Mouse (Mus musculus) liver, postnatal 0 days (tissue): ENCODE measurements around the gene Slc26a11. TPM values are rescaled to one million over a fixed set of nuclear protein-coding genes. Genes with fewer than 3 reads are reported as not detected.

Source experiments
- ATAC-seq: fragments of 200-750 bp; cut with Nextera tagmentation; 2 replicates; pipeline ENCODE4 v1.8.0; 2017; ENCODE audit warnings: mild to moderate bottlenecking, moderate library complexity
- DNase-seq: peaks from one replicate; pipeline ENCODE4 v3.0.0-alpha.2; 2016
- H3K27ac ChIP-seq: fragments of 300-500 bp; sonication (generic); 2 replicates; pipeline ENCODE4 v1.5.1; 2014; ENCODE audit warnings: antibody characterized with exemption, moderate library complexity, mild to moderate bottlenecking, low read depth
- H3K27me3 ChIP-seq: fragments of 300-500 bp; sonication (generic); 2 replicates; pipeline ENCODE4 v1.6.1; 2014; ENCODE audit warnings: low read length, control low read depth, mixed read lengths; ENCODE audit not compliant: insufficient read depth
- H3K36me3 ChIP-seq: fragments of 300-500 bp; sonication (generic); replicated peaks from 2 replicates; pipeline ENCODE4 v1.6.1; 2014; ENCODE audit warnings: mild to moderate bottlenecking, control low read depth, low read length, moderate library complexity, mixed read lengths; ENCODE audit not compliant: insufficient read depth
- H3K4me1 ChIP-seq: fragments of 300-500 bp; sonication (generic); 2 replicates; pipeline ENCODE4 v1.6.1; 2014; ENCODE audit warnings: antibody characterized with exemption, mild to moderate bottlenecking, control low read depth; ENCODE audit not compliant: insufficient read depth
- H3K4me2 ChIP-seq: fragments of 300-500 bp; sonication (generic); 2 replicates; pipeline ENCODE4 v1.6.1; 2014; ENCODE audit warnings: low read depth, mild to moderate bottlenecking, low read length, moderate library complexity, mixed read lengths
- H3K4me3 ChIP-seq: fragments of 300-500 bp; sonication (generic); 2 replicates; pipeline ENCODE4 v1.5.1; 2014; ENCODE audit warnings: low read depth, low read length
- H3K9ac ChIP-seq: fragments of 300-500 bp; sonication (generic); replicated peaks from 2 replicates; pipeline ENCODE4 v1.6.1; 2014; ENCODE audit warnings: mild to moderate bottlenecking, moderate library complexity
- H3K9me3 ChIP-seq: fragments of 300-500 bp; sonication (generic); 2 replicates; pipeline ENCODE4 v1.6.1; 2016; ENCODE audit warnings: mild to moderate bottlenecking, control low read depth, low read length, mixed read lengths
- CTCF ChIP-seq: sonication (generic); IDR thresholded peaks from 2 replicates; pipeline ENCODE4 v1.5.1; 2016; ENCODE audit warnings: antibody characterized with exemption, low read depth
- EP300 ChIP-seq: IDR thresholded peaks from 2 replicates; pipeline ENCODE4 v1.6.1; 2016; ENCODE audit warnings: antibody characterized with exemption, low read depth, mild to moderate bottlenecking
- WGBS: fragments of 180-500 bp; shearing (Covaris S2); extraction: QIAGEN DNeasy Blood & Tissue Kit; methylation state at CpG from one replicate; pipeline ENCODE4 v1.1.7; 2014; ENCODE audit not compliant: insufficient replicate concordance; 5-methylcytosine and 5-hydroxymethylcytosine counted together
- polyA plus RNA-seq: library from polyadenylated mRNA; unstranded; fragments of >200 nt; fragmentation: Nextera tagmentation; extraction: Ambion mirVana; gene quantifications from 2 replicates; pipeline ENCODE4 v1.2.1, GENCODE M21; 2015

The Slc26a11 gene
- polyA plus RNA-seq, 1 experiment from 2014 or later: 2.1 TPM

DNA sequence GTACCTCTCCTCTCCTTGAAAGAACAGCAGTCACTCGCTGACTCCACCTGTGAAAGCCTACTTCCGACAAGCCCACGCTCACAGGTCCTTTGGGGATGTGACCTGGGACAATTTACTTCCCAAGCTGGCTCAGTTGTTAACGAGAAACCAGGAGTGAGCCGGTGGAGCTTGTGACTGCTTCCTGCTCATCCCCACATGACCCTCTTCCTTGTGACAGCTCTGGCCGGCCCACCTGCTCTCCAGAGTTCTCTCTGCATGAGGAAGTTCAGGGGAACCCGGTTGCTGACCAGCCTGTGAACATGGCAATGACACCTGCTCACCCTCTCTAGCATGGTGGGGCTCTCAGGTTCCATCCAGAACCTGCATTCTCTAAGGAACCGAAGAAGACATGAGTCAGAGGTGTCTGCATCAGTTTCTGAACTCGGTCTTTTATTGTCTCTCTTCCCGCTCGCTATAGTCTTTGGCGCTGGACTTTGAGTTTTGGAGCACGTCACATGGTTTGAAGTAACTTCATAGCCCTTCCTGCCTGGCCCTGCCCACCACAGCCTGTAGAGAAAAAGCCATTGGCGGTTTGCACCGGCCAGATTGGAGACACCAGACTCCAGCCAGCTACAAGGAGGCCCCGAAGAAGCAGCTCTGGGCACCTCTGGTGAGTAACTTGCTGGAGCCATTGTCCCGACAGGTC, 41.0 kb upstream of the Slc26a11 start:
- TF ChIP-seq CTCF: no peak
- TF ChIP-seq EP300: no peak
- 0 out of 2 replicates have a peak, but pooled peaks cover 4% of the 10 kb centered on the region for H3K27me3 ChIP-seq

DNA sequence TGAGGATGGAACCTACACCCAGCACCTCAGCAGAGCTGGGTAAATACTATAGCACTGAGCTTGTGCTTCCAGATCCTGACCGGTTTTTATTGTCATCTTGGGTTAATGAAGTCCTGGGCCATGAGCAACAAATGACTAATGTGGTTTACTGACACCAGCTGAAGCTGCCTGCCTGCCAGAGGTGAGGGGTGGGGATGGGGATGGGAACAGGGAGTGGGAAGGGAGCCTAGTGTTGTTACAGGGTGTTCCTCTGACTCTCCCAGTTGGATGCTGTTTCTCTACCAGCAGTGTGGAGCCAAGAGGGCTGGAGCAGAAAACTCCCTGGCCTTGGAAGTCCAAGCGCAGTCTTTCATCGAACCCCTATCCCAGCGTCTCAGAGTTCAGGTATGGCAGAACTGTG, 38.6 kb upstream of the Slc26a11 start:
- no peak overlapping the region for H3K9ac ChIP-seq
- 86% methylated on average over 4 of the region's 4 CpGs for WGBS

More for the DNA sequence above, 41.0 kb upstream of the Slc26a11 start:
- Histone ChIP-seq H3K4me1 (no peaks in the 10 kb centered on the region), H3K4me3 (no peak overlapping the region), H3K9me3 (no peaks in the 10 kb centered on the region), H3K4me2 (peak overlapping the region; percentile 45), H3K9ac (no peak overlapping the region), H3K27ac (peak overlapping the region; percentile 16; the same call in 1 of the 2 replicates), H3K36me3 (no peaks in the 10 kb centered on the region)
- WGBS: 51% methylated on average over 17 of the region's 17 CpGs
- peak; percentile 62 for ATAC-seq
- no peak for DNase-seq

GRCm38 (mm10) chr11:119322521-119322920, 32.8 kb upstream of the Slc26a11 start:
- no peaks in the 10 kb centered on the region for H3K27me3 ChIP-seq
- 0 out of 2 replicates have a peak, but pooled peaks cover 3% of the 10 kb centered on the region for H3K9me3 ChIP-seq
- DNase-seq: no peak
- H3K4me3 ChIP-seq: no peak overlapping the region
- TF ChIP-seq CTCF (no peak), EP300 (no peak)
- no peak overlapping the region for H3K27ac ChIP-seq
- H3K9ac ChIP-seq: no peak overlapping the region
- no peak for ATAC-seq
- WGBS: 66% methylated on average over 13 of the region's 13 CpGs
- no peak overlapping the region for H3K4me2 ChIP-seq
- no peaks in the 10 kb centered on the region for H3K36me3 ChIP-seq
- H3K4me1 ChIP-seq: no peaks in the 10 kb centered on the region

More for the DNA sequence above, 38.6 kb upstream of the Slc26a11 start:
- DNase-seq (no peak), ATAC-seq (no peak)
- Histone ChIP-seq H3K27ac (no peak overlapping the region), H3K36me3 (no peaks in the 10 kb centered on the region), H3K4me2 (no peak overlapping the region), H3K9me3 (no peaks in the 10 kb centered on the region), H3K4me1 (no peaks in the 10 kb centered on the region), H3K4me3 (no peak overlapping the region), H3K27me3 (0 out of 2 replicates have a peak, but pooled peaks cover 4% of the 10 kb centered on the region)
- TF ChIP-seq CTCF (no peak), EP300 (no peak)

- Histone ChIP-seq H3K36me3 (no peaks in the 10 kb centered on the region), H3K27me3 (no peaks in the 10 kb centered on the region), H3K4me3 (no peak overlapping the region), H3K27ac (no peak overlapping the region), H3K4me2 (no peak overlapping the region), H3K9ac (no peak overlapping the region), H3K9me3 (0 out of 2 replicates have a peak, but pooled peaks cover 3% of the 10 kb centered on the region), H3K4me1 (no peaks in the 10 kb centered on the region)
- no peak for ATAC-seq
- no peak for TF ChIP-seq EP300
- TF ChIP-seq CTCF: peak; percentile 59
- whole genome bisulfite sequencing: 79% methylated on average over 1 of the region's 1 CpGs
- no peak for DNase-seq
These were observed 30.3 kb upstream of the Slc26a11 start for GRCm38 (mm10) chr11:119325068-119325467.

DNA sequence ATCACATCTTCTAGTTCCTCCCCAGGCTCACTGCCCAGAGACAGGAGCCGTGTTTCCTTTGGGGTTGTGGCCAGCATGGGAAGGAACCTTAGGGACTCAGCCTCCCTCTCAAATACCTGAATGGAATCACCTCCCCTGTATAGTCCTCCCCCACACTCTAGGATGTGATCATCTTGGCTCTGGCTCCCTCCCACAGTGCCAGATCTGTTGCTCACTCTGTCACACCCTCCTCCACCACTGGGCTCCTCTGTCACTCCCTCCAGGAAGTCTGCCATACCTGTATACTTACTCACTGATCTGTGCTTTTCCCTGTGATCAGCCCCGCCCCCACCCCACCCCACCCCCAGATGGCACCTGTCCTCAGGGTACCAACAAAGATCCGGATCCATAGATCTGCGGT, 24.8 kb upstream of the Slc26a11 start:
- TF ChIP-seq EP300 (no peak), CTCF (no peak)
- DNase-seq (no peak), ATAC-seq (no peak)
- H3K36me3 ChIP-seq: no peaks in the 10 kb centered on the region
- H3K9me3 ChIP-seq: no peaks in the 10 kb centered on the region
- no peak overlapping the region for H3K4me3 ChIP-seq
- no peak overlapping the region for H3K27ac ChIP-seq
- H3K4me2 ChIP-seq: no peak overlapping the region
- no peak overlapping the region for H3K9ac ChIP-seq
- no peaks in the 10 kb centered on the region for H3K27me3 ChIP-seq
- WGBS: 68% methylated on average over 4 of the region's 4 CpGs
- no peaks in the 10 kb centered on the region for H3K4me1 ChIP-seq

DNA sequence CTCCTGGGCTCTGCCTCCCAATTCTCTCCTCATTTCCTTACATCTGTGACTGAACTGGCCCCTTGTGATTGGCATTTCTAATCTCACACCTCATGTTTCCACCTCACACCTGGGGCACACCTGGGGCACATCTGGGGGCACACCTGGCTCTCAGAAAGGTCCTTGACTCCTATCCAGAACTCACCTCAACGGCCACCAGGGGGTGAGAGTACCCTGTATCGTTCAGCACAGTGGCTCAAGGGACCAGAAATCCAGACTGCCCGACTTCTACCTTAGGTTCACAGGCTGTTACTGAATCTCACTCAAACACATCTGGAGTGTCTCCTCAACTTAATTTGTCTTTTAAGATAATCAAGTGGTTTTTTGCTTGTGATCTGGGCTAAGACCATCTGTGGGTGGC, 23.4 kb upstream of the Slc26a11 start:
- WGBS: 29% methylated on average over 3 of the region's 3 CpGs

More for the DNA sequence above, 23.4 kb upstream of the Slc26a11 start:
- DNase-seq (no peak), ATAC-seq (no peak)
- Histone ChIP-seq H3K27ac (no peak overlapping the region), H3K4me2 (no peak overlapping the region), H3K4me1 (no peaks in the 10 kb centered on the region), H3K9me3 (no peaks in the 10 kb centered on the region), H3K4me3 (no peak overlapping the region), H3K27me3 (no peaks in the 10 kb centered on the region), H3K9ac (no peak overlapping the region), H3K36me3 (no peaks in the 10 kb centered on the region)
- TF ChIP-seq EP300 (no peak), CTCF (peak; percentile 29; the same call in 1 of the 2 replicates)
